Mouse (Mus musculus) midbrain, embryonic 13.5 days (tissue): ENCODE results near the gene Nop10. TPM values are rescaled to one million over a fixed set of nuclear protein-coding genes. Genes with fewer than 3 reads are reported as not detected.
"Not testable (repeated sequence)": the region's sequence is repeated elsewhere in the genome, so short reads cannot be mapped to it uniquely, and the experiment has no call there.

Experiments used
- ATAC-seq: fragments of 200-750 bp; cut with Nextera tagmentation; 2 replicates; pipeline ENCODE4 v1.8.0; 2017; ENCODE audit warnings: mild to moderate bottlenecking, moderate TSS enrichment, moderate library complexity
- H3K27ac ChIP-seq: fragments of 300-500 bp; sonication (generic); 2 replicates; pipeline ENCODE4 v1.5.1; 2015; ENCODE audit warnings: inconsistent platforms, mild to moderate bottlenecking, moderate library complexity
- H3K27me3 ChIP-seq: fragments of 300-500 bp; sonication (generic); 2 replicates; pipeline ENCODE4 v1.6.1; 2015; ENCODE audit warnings: mild to moderate bottlenecking, inconsistent platforms
- H3K36me3 ChIP-seq: fragments of 300-500 bp; sonication (generic); 2 replicates; pipeline ENCODE4 v1.6.1; 2015; ENCODE audit warnings: mild to moderate bottlenecking, inconsistent platforms
- H3K4me1 ChIP-seq: fragments of 300-500 bp; sonication (generic); replicated peaks from 2 replicates; pipeline ENCODE4 v1.6.1; 2015; ENCODE audit warnings: inconsistent platforms
- H3K4me2 ChIP-seq: fragments of 300-500 bp; sonication (generic); replicated peaks from 2 replicates; pipeline ENCODE4 v1.6.1; 2015; ENCODE audit warnings: moderate library complexity, mild to moderate bottlenecking, inconsistent platforms
- H3K4me3 ChIP-seq: fragments of 300-500 bp; sonication (generic); replicated peaks from 2 replicates; pipeline ENCODE4 v1.5.1; 2015; ENCODE audit warnings: mild to moderate bottlenecking, inconsistent platforms
- H3K9ac ChIP-seq: fragments of 300-500 bp; sonication (generic); replicated peaks from 2 replicates; pipeline ENCODE4 v1.6.1; 2015; ENCODE audit warnings: mild to moderate bottlenecking, inconsistent platforms
- H3K9me3 ChIP-seq: fragments of 300-500 bp; sonication (generic); 2 replicates; pipeline ENCODE4 v1.6.1; 2016; ENCODE audit warnings: mild to moderate bottlenecking, inconsistent platforms
- WGBS: fragments of 180-500 bp; shearing (Covaris S2); methylation state at CpG from one replicate; pipeline ENCODE4 v1.1.7; 2015; 5-methylcytosine and 5-hydroxymethylcytosine counted together
- polyA plus RNA-seq: library from polyadenylated mRNA; unstranded; fragments of >200 nt; fragmentation: Nextera tagmentation; extraction: Ambion mirVana; gene quantifications from 2 replicates; pipeline ENCODE4 v1.2.1, GENCODE M21; 2015

Gene Nop10
- polyA plus RNA-seq, 1 experiment from 2014 or later = 160 TPM

DNA sequence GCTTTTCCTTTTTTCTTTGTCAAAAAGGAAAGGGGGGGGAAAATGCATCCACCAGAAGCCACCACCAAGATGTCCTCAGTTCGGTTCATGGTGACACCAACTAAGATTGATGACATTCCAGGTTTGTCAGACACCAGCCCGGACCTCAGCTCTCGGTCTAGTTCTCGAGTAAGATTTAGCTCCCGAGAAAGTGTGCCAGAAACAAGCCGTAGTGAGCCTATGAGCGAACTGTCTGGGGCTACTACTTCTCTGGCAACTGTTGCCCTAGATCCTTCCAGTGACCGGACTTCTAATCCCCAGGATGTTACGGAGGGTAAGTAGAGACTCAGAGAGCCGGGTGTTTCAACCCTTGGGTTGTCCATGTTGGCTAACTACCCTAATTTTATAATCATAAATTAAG lies 5.1 kb downstream of the Nop10 start:
- ATAC-seq = no peak
- peak overlapping the region; percentile 87; the same call in 1 of the 2 replicates for H3K9ac ChIP-seq
- peak overlapping the region; percentile 89 for H3K4me2 ChIP-seq
- no peak overlapping the region for H3K27ac ChIP-seq
- no peaks in the 10 kb centered on the region for H3K36me3 ChIP-seq
- WGBS = 62% methylated on average over 10 of the region's 10 CpGs
- peak overlapping the region; percentile 86 for H3K4me3 ChIP-seq
- H3K4me1 ChIP-seq = peaks cover 63% of the 10 kb centered on the region
- H3K9me3 ChIP-seq = no peaks in the 10 kb centered on the region
- H3K27me3 ChIP-seq = no peaks in the 10 kb centered on the region

DNA sequence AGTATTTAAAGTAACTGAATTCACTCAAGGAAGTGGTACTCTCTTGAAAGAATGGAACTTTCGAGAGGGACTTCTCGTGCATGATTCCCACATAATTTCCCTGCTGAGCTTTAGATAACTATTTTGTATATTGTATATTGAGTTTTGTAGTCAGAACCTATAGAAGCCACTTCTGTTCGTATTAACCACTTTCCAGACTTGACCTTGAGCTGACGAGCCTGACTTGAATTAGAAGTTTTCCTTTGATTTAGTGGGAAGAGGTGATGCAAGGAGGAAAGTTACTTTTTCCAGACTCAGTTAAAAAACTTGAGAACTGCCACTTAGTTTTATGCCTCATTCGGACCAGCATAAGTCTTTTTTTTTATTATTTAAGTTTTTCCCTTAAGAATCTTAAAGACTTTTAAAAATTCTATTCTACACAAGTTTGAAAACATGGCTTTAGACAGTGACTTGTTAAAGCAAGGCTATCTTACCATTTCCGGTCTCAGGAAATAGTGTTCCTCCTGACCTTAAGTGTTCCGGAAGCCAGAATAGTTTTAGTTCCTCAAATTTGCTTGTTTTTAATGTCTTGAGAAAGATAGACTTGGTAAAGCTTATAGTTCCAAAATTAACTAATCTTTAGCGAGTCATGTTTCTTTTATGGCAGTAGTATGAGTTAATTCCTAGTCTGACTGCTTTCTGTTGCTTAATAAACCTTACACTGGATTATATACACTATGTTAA lies 6.0 kb downstream of the Nop10 start:
- H3K27ac ChIP-seq = no peak overlapping the region
- peak overlapping the region; percentile 86 for H3K4me3 ChIP-seq
- no peak overlapping the region for H3K9ac ChIP-seq
- H3K9me3 ChIP-seq = no peaks in the 10 kb centered on the region
- no peaks in the 10 kb centered on the region for H3K27me3 ChIP-seq
- peaks cover 59% of the 10 kb centered on the region for H3K4me1 ChIP-seq
- WGBS = 82% methylated on average over 8 of the region's 8 CpGs
- H3K4me2 ChIP-seq = peak overlapping the region; percentile 89
- H3K36me3 ChIP-seq = no peaks in the 10 kb centered on the region
- ATAC-seq = no peak

GRCm38 (mm10) chr2:112270011-112270410 lies 8.3 kb downstream of the Nop10 start:
- Histone ChIP-seq H3K36me3 (no peaks in the 10 kb centered on the region), H3K9ac (no peak overlapping the region), H3K9me3 (no peaks in the 10 kb centered on the region), H3K27me3 (no peaks in the 10 kb centered on the region), H3K27ac (no peak overlapping the region), H3K4me1 (peaks cover 48% of the 10 kb centered on the region), H3K4me2 (peak overlapping the region; percentile 22), H3K4me3 (no peak overlapping the region)
- WGBS = 88% methylated on average over 2 of the region's 2 CpGs
- ATAC-seq = no peak

DNA sequence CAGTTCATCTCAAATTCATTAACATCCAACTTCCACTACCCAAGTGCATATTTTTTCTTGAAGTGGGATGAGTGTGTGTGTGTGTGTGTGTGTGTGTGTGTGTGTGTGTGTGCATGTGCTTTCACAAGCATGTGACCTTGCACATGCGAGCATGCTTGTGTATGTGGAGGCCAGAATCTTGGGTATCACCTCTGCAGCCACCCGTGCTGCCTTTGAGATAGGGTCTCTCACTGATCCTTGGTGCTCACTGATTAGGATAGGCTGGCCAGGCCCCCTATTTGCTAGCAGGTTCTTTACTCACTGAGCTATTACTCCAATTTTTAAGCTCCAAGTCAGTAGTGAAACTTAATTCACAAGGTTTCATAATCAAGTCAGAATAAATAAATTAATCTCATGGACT lies 11.2 kb downstream of the Nop10 start:
- Histone ChIP-seq H3K36me3 (no peaks in the 10 kb centered on the region), H3K4me2 (no peak overlapping the region), H3K27ac (no peak overlapping the region), H3K4me1 (peaks cover 26% of the 10 kb centered on the region), H3K9me3 (no peaks in the 10 kb centered on the region), H3K4me3 (no peak overlapping the region), H3K9ac (no peak overlapping the region), H3K27me3 (no peaks in the 10 kb centered on the region)
- ATAC-seq = no peak
- 91% methylated on average over 2 of the region's 2 CpGs for WGBS

DNA sequence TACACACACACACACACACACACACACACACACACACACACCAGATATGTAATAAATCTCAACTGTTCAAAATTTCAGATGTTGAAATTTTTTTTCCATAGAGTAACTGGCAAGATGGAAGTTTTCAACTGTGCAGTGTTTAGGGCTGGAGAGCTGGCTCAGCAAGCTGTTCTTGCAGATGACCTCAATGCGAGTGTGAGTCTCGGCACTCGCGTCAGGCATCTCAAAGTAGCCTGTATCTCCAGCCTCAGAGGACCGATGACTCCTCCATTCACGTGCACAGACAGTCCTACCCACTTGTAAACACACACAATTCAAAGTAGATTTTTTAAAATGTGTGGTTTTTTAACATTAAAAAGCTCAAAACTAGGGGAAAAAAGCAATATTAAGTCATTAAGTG lies 11.7 kb downstream of the Nop10 start:
- peaks cover 22% of the 10 kb centered on the region for H3K4me1 ChIP-seq
- H3K9ac ChIP-seq = no peak overlapping the region
- H3K4me3 ChIP-seq = no peak overlapping the region
- H3K36me3 ChIP-seq = no peaks in the 10 kb centered on the region
- WGBS = 89% methylated on average over 6 of the region's 6 CpGs
- no peak overlapping the region for H3K4me2 ChIP-seq
- no peaks in the 10 kb centered on the region for H3K9me3 ChIP-seq
- no peaks in the 10 kb centered on the region for H3K27me3 ChIP-seq
- ATAC-seq = no peak
- no peak overlapping the region for H3K27ac ChIP-seq

GRCm38 (mm10) chr2:112276870-112277269 lies 15.1 kb downstream of the Nop10 start:
- Histone ChIP-seq H3K9ac (no peak overlapping the region), H3K27ac (no peak overlapping the region), H3K27me3 (no peaks in the 10 kb centered on the region), H3K36me3 (no peaks in the 10 kb centered on the region), H3K4me3 (no peak overlapping the region), H3K4me2 (no peak overlapping the region), H3K4me1 (no peaks in the 10 kb centered on the region), H3K9me3 (no peaks in the 10 kb centered on the region)
- ATAC-seq = no peak
- 95% methylated on average over 3 of the region's 3 CpGs for WGBS

GRCm38 (mm10) chr2:112282846-112283245 lies 21.1 kb downstream of the Nop10 start:
- H3K4me3 ChIP-seq = no peak overlapping the region

DNA sequence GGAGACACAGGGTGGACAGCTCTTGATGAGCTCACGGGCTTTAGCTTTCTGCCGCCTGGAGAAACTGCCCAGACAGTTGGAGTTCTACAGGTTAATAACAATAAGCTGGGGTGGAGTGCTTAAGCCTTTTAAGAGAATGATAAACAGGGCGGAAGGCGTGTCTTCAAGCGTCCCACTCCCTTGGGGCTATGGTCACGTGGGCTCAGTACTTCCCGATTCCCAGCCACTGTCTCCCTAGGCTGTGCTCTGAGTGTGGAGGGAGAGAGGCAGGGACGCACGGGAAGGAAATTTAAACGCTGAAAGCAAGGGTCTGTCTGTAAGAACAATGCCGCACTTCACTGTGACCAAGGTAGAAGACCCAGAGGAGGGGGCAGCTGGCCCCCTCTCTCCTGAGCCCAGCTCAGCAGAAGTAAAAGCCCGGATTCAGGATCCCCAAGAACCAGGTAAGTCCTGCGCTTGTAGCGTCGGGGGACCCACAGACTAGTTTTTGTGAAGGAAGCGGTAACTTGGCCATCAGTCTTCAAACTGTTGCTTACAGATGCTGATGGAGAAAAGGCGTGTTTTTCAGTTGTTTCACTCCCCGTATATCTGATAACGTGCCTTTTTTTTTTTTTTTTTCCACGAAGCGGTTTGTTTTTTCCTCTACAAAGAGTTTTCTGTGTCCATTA lies 22.8 kb downstream of the Nop10 start:
- H3K9me3 ChIP-seq = no peaks in the 10 kb centered on the region
- H3K9ac ChIP-seq = peak overlapping the region; percentile 66
- 2% methylated on average over 21 of the region's 21 CpGs for WGBS
- H3K27ac ChIP-seq = no peak overlapping the region
- ATAC-seq = peak; percentile 94
- H3K4me1 ChIP-seq = peaks cover 12% of the 10 kb centered on the region
- H3K36me3 ChIP-seq = no peaks in the 10 kb centered on the region
- peak overlapping the region; percentile 48 for H3K4me3 ChIP-seq
- peak overlapping the region; percentile 76 for H3K4me2 ChIP-seq
- H3K27me3 ChIP-seq = no peaks in the 10 kb centered on the region

More at GRCm38 (mm10) chr2:112282846-112283245, 21.1 kb downstream of the Nop10 start:
- no peak overlapping the region for H3K27ac ChIP-seq
- H3K27me3 ChIP-seq = no peaks in the 10 kb centered on the region
- H3K36me3 ChIP-seq = no peaks in the 10 kb centered on the region
- no peak overlapping the region for H3K4me2 ChIP-seq
- WGBS = 85% methylated on average over 1 of the region's 1 CpGs
- ATAC-seq = no peak
- H3K9ac ChIP-seq = no peak overlapping the region
- H3K4me1 ChIP-seq = peaks cover 12% of the 10 kb centered on the region
- no peaks in the 10 kb centered on the region for H3K9me3 ChIP-seq

DNA sequence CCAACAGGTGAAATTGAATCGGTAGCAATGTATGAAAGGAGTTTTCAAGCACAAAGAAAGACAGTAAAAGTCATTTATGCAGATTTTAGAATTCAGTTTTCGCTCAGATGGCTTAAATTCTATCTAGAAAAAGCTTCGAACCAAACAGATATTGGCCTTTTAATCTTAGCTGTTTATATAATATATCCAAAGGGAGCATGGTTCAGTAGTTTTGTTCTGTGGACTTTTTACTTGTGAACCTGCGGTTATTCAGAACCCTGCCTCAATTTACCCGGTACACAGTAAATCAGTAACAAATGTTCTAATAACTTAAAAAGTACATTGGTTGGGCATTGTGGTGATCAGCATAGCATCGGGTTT lies 23.3 kb downstream of the Nop10 start:
- no peak for ATAC-seq
- Histone ChIP-seq H3K27me3 (no peaks in the 10 kb centered on the region), H3K9ac (no peak overlapping the region), H3K36me3 (no peaks in the 10 kb centered on the region), H3K4me1 (peaks cover 12% of the 10 kb centered on the region), H3K4me2 (peak overlapping the region; percentile 76), H3K9me3 (no peaks in the 10 kb centered on the region), H3K4me3 (peak overlapping the region; percentile 48), H3K27ac (no peak overlapping the region)
- WGBS = 58% methylated on average over 6 of the region's 6 CpGs

DNA sequence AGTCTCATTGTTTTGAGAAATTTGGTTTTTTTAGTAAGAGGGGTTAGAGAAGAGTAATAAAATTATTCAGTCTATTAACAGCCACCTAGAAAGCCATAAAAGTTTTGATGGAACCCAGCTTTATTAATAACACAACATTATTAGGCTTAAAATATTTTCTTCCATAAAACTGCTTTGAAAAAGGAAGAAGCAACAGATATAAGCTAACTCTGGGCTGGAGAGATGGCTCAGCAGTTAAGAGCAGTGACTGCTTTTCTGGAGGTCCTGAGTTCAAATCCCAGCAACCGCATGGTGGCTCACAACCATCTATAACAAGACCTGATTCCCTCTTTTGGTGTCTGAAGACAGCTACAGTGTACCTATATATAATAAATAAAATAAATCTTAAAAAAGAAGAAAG lies 24.3 kb downstream of the Nop10 start:
- not testable (repeated sequence) for H3K9me3 ChIP-seq
- WGBS = 97% methylated on average over 1 of the region's 1 CpGs

DNA sequence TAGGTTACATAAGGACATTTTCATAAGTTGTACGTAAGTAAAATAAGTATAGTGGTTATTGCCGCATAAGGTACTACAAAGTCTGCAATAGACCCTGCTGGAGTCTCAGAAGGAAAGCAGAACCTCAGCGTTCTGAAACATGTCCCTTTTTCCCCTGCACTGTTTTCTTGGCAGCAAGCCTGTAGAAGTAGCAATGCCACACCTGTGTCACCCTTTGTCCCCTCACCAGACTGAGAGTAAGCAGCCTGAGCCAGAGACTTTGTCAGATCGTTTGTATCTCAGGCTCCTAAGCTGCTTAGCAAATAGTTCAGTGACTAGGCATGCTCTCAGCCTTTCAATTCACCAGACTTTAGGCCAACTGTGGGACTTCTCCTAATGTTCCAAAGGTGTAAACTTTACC lies 25.3 kb downstream of the Nop10 start:
- no peak overlapping the region for H3K9ac ChIP-seq
- H3K4me1 ChIP-seq = peaks cover 12% of the 10 kb centered on the region
- H3K27me3 ChIP-seq = no peaks in the 10 kb centered on the region
- WGBS = 62% methylated on average over 4 of the region's 4 CpGs
- no peak overlapping the region for H3K27ac ChIP-seq
- H3K9me3 ChIP-seq = no peaks in the 10 kb centered on the region
- H3K4me3 ChIP-seq = no peak overlapping the region
- H3K36me3 ChIP-seq = no peaks in the 10 kb centered on the region
- no peak for ATAC-seq
- no peak overlapping the region for H3K4me2 ChIP-seq

More for the DNA sequence above, 24.3 kb downstream of the Nop10 start:
- H3K4me2 ChIP-seq, H3K27me3 ChIP-seq, H3K36me3 ChIP-seq, H3K9ac ChIP-seq, H3K4me3 ChIP-seq, H3K27ac ChIP-seq, ATAC-seq: not testable (repeated sequence)
- peaks cover 12% of the 10 kb centered on the region for H3K4me1 ChIP-seq

- Histone ChIP-seq H3K9ac (no peak overlapping the region), H3K36me3 (no peaks in the 10 kb centered on the region), H3K4me3 (no peak overlapping the region), H3K9me3 (no peaks in the 10 kb centered on the region), H3K27ac (no peak overlapping the region), H3K4me2 (no peak overlapping the region), H3K4me1 (peaks cover 5% of the 10 kb centered on the region), H3K27me3 (no peaks in the 10 kb centered on the region)
- WGBS = 95% methylated on average over 3 of the region's 3 CpGs
- no peak for ATAC-seq
Measured at GRCm38 (mm10) chr2:112289507-112289906, 27.8 kb downstream of the Nop10 start.
